In the genomic region with DNA sequence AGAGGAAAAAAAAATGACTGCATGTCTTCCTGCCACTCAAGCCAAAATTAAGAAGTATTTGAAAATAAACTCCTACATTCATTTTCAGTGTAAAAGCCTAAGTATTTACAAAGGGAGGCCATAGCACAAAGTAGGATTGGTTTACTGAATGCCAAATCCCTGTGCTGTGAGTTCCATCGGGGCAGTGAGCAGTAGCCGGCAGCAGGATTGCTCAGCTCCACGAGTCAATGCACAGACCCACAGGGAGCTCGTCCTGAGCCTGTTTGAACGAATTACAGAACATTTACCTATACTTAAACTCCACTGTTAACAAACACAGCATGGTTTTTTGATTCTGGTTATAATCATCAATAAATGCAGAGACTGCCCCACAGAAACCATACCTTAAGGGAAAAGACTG, we compare ENCODE assay signal across 16 mouse cellular contexts.
"Had no signal": no experiment of that assay in that cellular context is flagged by ENCODE, and none has a peak within 500 bp of the region (broad histone marks: within the 10 kb centered on the region; RNA-seq: fewer than 3 reads in every experiment).

No protein-coding gene starts in this region.

- H3K27ac ChIP-seq: lung, embryonic 15.5 days; macrophage; midbrain, embryonic 12.5 days; midbrain, embryonic 15.5 days; neural tube, embryonic 12.5 days; stomach, embryonic 15.5 days; stomach, postnatal 0 days had no signal

- H3K9ac ChIP-seq: lung, embryonic 15.5 days; midbrain, embryonic 12.5 days; midbrain, embryonic 15.5 days; neural tube, embryonic 12.5 days; stomach, embryonic 15.5 days had no signal

- DNase-seq: lung, adult 2 months; lung, postnatal 14 days; lung, postnatal 36 days; right cerebral cortex, postnatal 14 days; thymus, adult 2 months; thymus, postnatal 25 days; thymus, postnatal 4 days had no signal

- H3K9me3 ChIP-seq: lung, embryonic 15.5 days; megakaryocyte, embryonic 14.5 days; midbrain, embryonic 12.5 days; midbrain, embryonic 15.5 days; neural tube, embryonic 12.5 days; stomach, embryonic 15.5 days had no signal

- H3K27me3 ChIP-seq: lung, embryonic 15.5 days; megakaryocyte, embryonic 14.5 days; midbrain, embryonic 12.5 days; midbrain, embryonic 15.5 days; neural tube, embryonic 12.5 days; stomach, embryonic 15.5 days had no signal

- H3K4me1 ChIP-seq: lung, embryonic 15.5 days; megakaryocyte, embryonic 14.5 days; midbrain, embryonic 15.5 days; neural tube, embryonic 12.5 days; stomach, embryonic 15.5 days had no signal

- H3K4me2 ChIP-seq: lung, embryonic 15.5 days; midbrain, embryonic 12.5 days; midbrain, embryonic 15.5 days; neural tube, embryonic 12.5 days; stomach, embryonic 15.5 days had no signal

- ATAC-seq: lung, postnatal 0 days; midbrain, embryonic 15.5 days had no signal

- H3K4me3 ChIP-seq: lung, embryonic 15.5 days; megakaryocyte, embryonic 14.5 days; midbrain, embryonic 12.5 days; midbrain, embryonic 15.5 days; neural tube, embryonic 12.5 days; stomach, embryonic 15.5 days had no signal
